Mouse (Mus musculus) adrenal gland, adult 8-10 months (tissue): ENCODE data around the gene 4922502D21Rik. TPM values are rescaled to one million over a fixed set of nuclear protein-coding genes. Genes with fewer than 3 reads are reported as not detected.

Experiments used
- DNase-seq: peaks from one replicate; pipeline ENCODE4 v3.0.0; 2022
- total RNA-seq, 4 experiments: library from RNA; stranded (reverse); gene quantifications; 2 replicates each; pipeline ENCODE4 v1.2.4; 2022

4922502D21Rik gene
- total RNA-seq, 4 experiments from 2014 or later: not detected

DNA sequence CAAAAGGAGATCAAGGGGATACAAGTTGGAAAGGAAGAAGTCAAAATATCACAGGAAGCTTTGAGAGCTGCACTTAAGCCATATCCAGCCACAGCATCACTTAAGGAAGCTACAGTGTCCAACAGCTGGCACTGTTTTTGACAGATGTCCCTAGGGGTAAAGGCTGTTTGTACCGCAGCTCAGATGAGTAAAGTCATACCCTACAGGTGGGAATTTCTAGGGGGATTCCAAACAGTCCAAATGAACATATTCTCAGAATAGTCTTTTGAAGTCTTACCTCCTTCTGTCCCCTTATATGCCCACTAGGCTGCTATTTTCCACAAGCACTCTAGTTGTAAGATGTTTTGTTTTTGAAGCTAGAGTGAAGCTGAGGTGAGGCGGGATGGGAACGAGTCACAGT, 19.1 kb downstream of the 4922502D21Rik start:
- no peak for DNase-seq

DNA sequence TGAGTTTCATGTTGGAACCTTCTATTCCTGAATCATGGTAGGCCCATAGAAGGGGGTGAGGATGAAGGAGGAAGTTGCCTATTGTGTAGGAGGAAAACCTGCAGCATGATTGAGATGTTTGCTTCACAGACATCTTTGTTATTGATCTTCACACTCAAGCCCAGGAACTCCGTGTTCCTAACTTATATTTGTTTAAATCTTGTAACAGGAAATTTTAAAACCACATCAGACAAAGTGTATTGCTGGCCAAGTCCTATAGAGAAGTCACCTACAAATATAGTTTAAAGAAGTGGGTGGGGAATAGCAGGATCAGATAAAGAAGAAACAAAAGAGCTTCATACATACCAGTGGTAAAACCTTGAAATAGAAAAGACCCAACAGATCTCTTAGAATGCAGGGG, 27.4 kb downstream of the 4922502D21Rik start:
- DNase-seq: no peak

DNA sequence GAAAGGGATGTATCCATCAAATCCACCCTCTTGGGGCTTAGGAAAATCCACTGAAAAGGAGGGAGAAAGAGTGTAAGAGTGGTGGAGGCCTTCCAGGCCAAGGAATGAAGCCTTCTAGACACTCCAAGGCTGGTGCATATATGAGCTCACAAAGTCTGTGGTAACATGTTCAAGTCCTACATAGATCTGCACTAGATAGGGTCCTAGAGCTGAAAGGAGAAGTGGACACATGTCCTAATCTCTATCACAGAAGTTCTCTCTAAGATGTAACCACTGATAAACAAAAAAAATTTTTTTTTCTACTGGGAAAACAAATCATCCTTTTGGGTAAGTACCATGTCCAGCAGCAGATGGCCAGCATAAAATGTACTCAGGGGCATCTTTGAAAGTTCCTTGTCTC, 42.9 kb downstream of the 4922502D21Rik start:
- no peak for DNase-seq

DNA sequence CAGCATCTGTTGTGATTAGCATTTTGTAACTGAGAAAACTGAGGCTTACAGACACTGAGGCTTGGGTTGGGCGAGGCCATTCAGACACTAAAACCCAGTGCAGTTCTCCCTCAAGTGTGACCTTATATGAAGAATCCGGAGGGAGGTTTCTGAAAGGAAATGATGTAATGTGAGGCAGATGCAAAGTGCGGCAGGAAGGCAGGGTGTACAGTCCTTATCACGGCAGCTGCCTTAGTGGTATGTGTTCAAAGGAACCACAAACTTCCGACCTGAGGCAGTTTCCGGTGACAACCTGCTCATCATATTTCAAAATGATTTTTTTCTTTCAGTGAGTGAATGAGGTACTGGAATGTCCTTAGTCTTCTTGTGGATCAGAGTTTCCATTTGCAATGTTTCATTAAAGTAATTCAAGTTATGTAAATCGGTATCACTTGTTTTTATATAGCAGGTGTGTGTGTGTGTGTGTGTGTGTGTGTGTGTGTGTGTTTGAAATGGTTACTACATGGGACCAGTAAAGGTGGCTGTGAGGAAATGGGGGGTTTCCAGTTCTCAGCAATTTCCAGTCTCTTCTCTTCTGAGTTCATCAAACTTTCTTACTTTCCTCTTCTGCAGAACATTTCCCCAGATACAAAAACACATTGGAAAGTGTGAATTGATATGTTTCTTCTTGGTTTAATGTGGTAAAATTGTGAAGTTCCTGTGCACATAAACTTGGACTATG, 47.1 kb downstream of the 4922502D21Rik start:
- DNase-seq: no peak

DNA sequence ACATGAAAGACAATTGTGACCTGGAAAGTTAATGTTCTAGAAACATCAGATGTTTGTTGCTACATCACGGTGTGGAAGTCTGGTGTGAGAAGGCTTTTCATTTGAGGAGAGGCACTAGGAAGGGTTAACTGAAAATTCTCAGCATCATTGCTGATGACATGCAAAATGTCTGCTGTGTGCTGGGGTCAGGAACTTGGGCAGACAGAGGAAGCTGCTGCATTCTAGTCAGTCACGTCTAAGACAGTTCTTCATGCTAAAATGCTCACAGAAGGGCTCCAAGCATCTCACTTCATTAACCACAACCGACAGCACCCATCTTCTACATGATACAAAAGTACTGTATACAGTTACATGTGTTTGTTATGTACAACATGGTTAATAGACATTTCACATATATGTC, 48.3 kb downstream of the 4922502D21Rik start:
- no peak for DNase-seq

DNA sequence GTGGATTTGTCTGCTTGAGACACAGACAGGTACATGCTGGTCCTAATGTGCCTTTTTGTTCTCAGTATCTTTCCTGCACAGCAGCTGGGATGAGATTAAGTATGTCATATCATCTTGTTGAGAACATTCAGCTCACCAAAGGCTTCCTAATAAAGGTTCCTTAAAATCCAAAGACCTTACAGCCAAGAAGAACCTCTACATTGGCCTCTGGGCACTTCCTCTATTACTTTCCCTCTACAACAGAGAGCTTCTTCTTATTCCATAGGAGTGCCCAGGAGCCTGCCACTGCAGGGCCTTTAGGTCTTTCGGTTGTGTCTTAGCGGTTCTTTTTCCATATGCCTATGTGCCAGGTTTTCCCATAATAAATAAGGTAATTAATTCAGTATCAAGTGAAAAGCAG, 55.1 kb downstream of the 4922502D21Rik start:
- no peak for DNase-seq

DNA sequence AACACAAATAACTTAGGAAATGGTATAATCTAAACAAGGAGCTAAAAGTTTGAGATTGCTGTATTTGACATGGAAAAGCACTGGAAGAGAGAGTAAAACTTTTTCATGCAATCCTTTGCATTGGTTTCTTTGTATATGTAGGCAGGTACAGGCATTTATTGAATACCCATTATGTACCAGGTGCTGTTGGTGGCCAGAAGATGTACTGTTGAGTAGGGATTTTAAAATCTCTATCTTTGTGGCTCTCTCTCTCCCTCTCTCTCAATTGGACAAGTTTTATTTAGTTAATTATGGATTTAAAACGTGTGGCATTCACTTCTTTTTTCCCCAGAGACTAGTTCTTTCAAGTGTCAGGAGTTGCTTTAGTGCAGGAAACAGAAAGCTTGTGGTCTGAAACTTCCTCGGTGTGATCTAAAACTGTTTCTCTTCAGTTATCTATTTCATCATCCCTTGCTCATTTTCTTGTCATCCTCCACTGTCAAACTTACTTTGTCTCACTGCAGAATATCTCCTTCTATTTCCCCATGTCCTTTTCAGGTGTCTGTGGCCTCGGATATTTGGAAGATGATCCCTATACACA, 55.9 kb downstream of the 4922502D21Rik start:
- DNase-seq: no peak

DNA sequence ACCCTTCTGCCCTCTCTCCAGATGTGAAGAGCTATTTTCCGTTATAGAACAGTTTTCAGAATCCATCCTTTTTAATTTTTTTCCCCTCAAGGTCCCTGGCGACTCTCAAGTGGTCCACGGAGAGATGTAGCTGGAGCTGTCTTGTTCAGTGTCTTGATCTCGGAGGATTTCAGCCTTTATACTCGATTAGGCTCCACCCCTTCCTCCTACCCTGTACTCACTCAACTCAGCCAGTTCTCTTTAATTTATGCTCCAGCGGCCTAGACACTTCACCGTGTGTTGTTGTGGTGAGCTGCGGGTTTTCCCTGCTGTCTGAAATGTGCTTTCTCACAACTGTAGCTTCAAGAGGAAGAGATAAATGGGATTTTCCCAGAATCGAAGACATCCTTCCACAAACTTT, 56.4 kb downstream of the 4922502D21Rik start, which contains the start of gene Cd69:
TSS of gene Cd69 (minus strand) at position 217 of the 400 bp plus-strand sequence.
- no peak for DNase-seq

DNA sequence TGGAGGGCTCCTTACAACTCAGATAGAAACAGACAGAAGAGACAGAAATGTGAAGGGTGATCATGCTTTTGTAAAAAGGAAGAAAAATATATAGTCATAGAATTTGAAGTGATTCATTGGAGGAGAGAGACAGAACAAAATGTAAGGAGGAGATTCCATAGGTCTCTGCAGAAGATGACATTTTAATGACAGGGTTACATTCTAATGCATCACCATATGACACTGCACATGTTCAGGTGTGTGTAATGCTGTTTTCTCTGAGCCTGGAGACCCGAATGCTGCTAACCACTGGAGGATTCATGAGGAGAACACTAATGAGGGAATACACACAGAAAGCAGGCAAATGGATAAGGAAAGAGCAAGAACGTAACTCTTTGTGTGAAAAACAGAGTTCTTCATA, 57.1 kb downstream of the 4922502D21Rik start:
- DNase-seq: no peak

DNA sequence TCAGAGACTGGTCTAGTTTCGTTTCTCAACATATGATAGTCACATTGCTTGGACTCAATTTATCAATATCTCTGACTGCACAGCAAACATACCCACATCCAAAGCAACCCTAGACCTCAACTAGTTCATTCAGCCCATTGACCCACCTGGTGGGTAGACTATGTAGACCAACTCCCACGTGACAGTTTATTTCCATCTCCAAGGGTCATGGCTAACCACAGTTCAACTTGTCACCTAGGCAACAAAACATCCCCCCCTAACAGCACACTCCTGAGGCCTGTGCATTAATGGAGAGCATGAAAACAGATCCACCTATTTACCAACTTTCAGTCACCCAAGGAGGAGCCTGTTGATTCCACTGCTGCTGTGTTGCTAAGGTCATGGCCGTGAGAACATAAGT, 57.9 kb downstream of the 4922502D21Rik start:
- no peak for DNase-seq

Other genes starting within 250 kb of the 4922502D21Rik start
- under 1 TPM in 1 of 4 experiments, not detected in 3; 0.19 TPM for gene Clec2e, start 230.9 kb downstream of the 4922502D21Rik start, total RNA-seq
- gene Clec2d, start 151.2 kb downstream of the 4922502D21Rik start, total RNA-seq: 10 to 100 TPM; 38.2 to 55.3 (median 41.8) TPM
- gene Cd69, start 56.4 kb downstream of the 4922502D21Rik start, total RNA-seq: under 1 TPM in 3 of 4 experiments, not detected in 1; 0.21 to 0.38 (median 0.27) TPM
- 1 to 10 TPM in 3 of 4 experiments, under 1 TPM in 1; 0.55 to 5.7 (median 2.9) TPM for gene Clec12a, start 10.9 kb upstream of the 4922502D21Rik start, total RNA-seq
- gene Clec12b, start 54.1 kb upstream of the 4922502D21Rik start, total RNA-seq: under 1 TPM in 2 of 4 experiments, not detected in 2; 0.52 to 0.70 TPM
- gene Clec1b, start 65.5 kb upstream of the 4922502D21Rik start, total RNA-seq: 1 to 10 TPM; 1.3 to 2.6 (median 2.2) TPM
- gene Clec9a, start 77.1 kb upstream of the 4922502D21Rik start, total RNA-seq: 1 to 10 TPM in 2 of 4 experiments, under 1 TPM in 2; 0.24 to 2.7 (median 1.2) TPM
- gene Clec1a, start 120.2 kb upstream of the 4922502D21Rik start, total RNA-seq: 1 to 10 TPM; 4.9 to 9.2 (median 7.6) TPM
- under 1 TPM in 3 of 4 experiments, not detected in 1; 0.23 to 0.27 (median 0.24) TPM for gene Olr1, start 175.4 kb upstream of the 4922502D21Rik start, total RNA-seq
- gene Tmem52b, start 180.8 kb upstream of the 4922502D21Rik start, total RNA-seq: not detected
- gene Gabarapl1, start 201.4 kb upstream of the 4922502D21Rik start, total RNA-seq: 100 to 1,000 TPM; 264 to 374 (median 322) TPM
- gene Klre1, start 246.1 kb upstream of the 4922502D21Rik start, total RNA-seq: under 1 TPM in 2 of 4 experiments, not detected in 2; 0.22 to 0.44 TPM